Mouse (Mus musculus) kidney, adult 2 months (tissue): ENCODE measurements at regions not wholly inside any gene's neighbourhood (a gene's known extent, or its start where the extent isn't known, plus 50 kb on each side); places are given as distances from the start of the nearest gene placed in this dataset.

Experiments
- CTCF ChIP-seq: fragments of 200-500 bp; conservative IDR thresholded peaks from 2 replicates; pipeline ENCODE4 v1.5.1; 2011; ENCODE audit warnings: low read depth, mild to moderate bottlenecking, control low read depth, low read length, moderate library complexity, mixed read lengths; ENCODE audit not compliant: insufficient read depth, insufficient read length
- POLR2A ChIP-seq: fragments of 200-500 bp; IDR thresholded peaks from one replicate; pipeline ENCODE4 v1.6.1; 2011; ENCODE audit warnings: low read depth, low read length, control low read depth

DNA sequence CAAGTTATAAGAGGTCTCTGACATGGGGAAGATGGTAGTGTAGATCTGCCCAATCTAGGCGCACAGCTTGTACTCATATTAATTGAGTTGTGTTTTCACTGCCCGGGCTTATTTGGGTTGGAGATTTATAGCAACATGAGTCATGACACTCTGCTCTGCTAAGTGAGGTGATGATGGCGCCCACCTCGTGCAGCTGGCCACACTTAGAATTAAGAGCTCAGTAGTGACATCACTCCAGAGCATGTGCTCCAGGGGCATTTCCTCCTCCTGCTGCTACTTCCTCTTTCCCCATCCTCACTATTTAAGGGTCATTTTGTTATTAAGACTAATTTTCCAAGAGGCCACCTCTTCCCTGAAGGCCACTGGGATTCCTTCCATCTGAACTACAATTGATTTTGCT, 179.5 kb downstream of the Gsdmc2 start:
- TF ChIP-seq CTCF = no peak
- no peak for TF ChIP-seq POLR2A
